Mouse (Mus musculus) C2C12 (cell line): ENCODE results near the gene Spon2. TPM values are rescaled to one million over a fixed set of nuclear protein-coding genes. Genes with fewer than 3 reads are reported as not detected.

Experiments
- H3K27me3 ChIP-seq: one replicate; pipeline ENCODE4 v1.6.1; 2011; ENCODE audit not compliant: control insufficient read depth, insufficient read depth, insufficient read length
- H3K36me3 ChIP-seq: one replicate; pipeline ENCODE4 v1.6.1; 2011; ENCODE audit not compliant: control insufficient read depth, insufficient read depth
- H3K4me3 ChIP-seq: one replicate; pipeline ENCODE4 v1.5.1; 2011; ENCODE audit warnings: mild to moderate bottlenecking, control low read depth; ENCODE audit not compliant: poor library complexity, insufficient read depth, severe bottlenecking
- H3K79me2 ChIP-seq: one replicate; pipeline ENCODE4 v1.6.1; 2011; ENCODE audit not compliant: control insufficient read depth, insufficient read depth
- H3K79me3 ChIP-seq: one replicate; pipeline ENCODE4 v1.6.1; 2011; ENCODE audit warnings: low read depth, control low read depth
- H3ac ChIP-seq: one replicate; pipeline ENCODE3; 2011; ENCODE audit warnings: low read depth; ENCODE audit not compliant: control insufficient read depth, insufficient read length
- CEBPB ChIP-seq: IDR thresholded peaks from one replicate; pipeline ENCODE4 v1.6.1; 2011; ENCODE audit warnings: low read depth, mild to moderate bottlenecking, control low read depth, moderate library complexity
- CTCF ChIP-seq: IDR thresholded peaks from one replicate; pipeline ENCODE4 v1.5.1; 2011; ENCODE audit not compliant: control insufficient read depth, insufficient read depth, insufficient read length
- FOSL1 ChIP-seq: IDR thresholded peaks from one replicate; pipeline ENCODE4 v1.8.0; 2011; ENCODE audit warnings: mild to moderate bottlenecking, low read length; ENCODE audit not compliant: poor library complexity, insufficient read depth, severe bottlenecking
- MAX ChIP-seq: IDR thresholded peaks from one replicate; pipeline ENCODE4 v1.6.1; 2011; ENCODE audit warnings: mild to moderate bottlenecking, control low read depth
- MYOD1 ChIP-seq: IDR thresholded peaks from one replicate; pipeline ENCODE4 v1.6.1; 2011; ENCODE audit warnings: low read depth; ENCODE audit not compliant: control insufficient read depth, insufficient read length
- MYOG ChIP-seq: IDR thresholded peaks from one replicate; pipeline ENCODE4 v1.6.1; 2011; ENCODE audit not compliant: control insufficient read depth, insufficient read length; ENCODE audit errors: extremely low read depth
- USF1 ChIP-seq: IDR thresholded peaks from one replicate; pipeline ENCODE4 v1.6.1; 2011; ENCODE audit warnings: low read depth, mild to moderate bottlenecking, control low read depth, moderate library complexity
- polyA plus RNA-seq: library from polyadenylated mRNA; unstranded; fragments of >200 nt; fragmentation: generic; extraction: Trizol; gene quantifications from one replicate; pipeline ENCODE4 v1.2.1, GENCODE M21; 2012; ENCODE audit warnings: missing spikeins

Gene Spon2
- polyA plus RNA-seq, 1 experiment = 1.4 TPM

- TF ChIP-seq CTCF = no peak
- TF ChIP-seq MYOG = no peak
- TF ChIP-seq CEBPB = no peak
- TF ChIP-seq MYOD1 = no peak
- no peak for TF ChIP-seq MAX
- no peak for TF ChIP-seq USF1
- TF ChIP-seq FOSL1 = no peak
Measured at GRCm38 (mm10) chr5:33206328-33206727, 11.9 kb downstream of the Spon2 start.

GRCm38 (mm10) chr5:33204284-33204683, 14.0 kb downstream of the Spon2 start:
- TF ChIP-seq CTCF (no peak), FOSL1 (no peak), USF1 (no peak), CEBPB (no peak), MAX (no peak)
- H3K27me3 ChIP-seq = peaks cover 7% of the 10 kb centered on the region
- no peaks in the 10 kb centered on the region for H3K79me2 ChIP-seq
- H3K79me3 ChIP-seq = no peaks in the 10 kb centered on the region
- H3K4me3 ChIP-seq = no peak overlapping the region
- no peak overlapping the region for H3ac ChIP-seq
- no peaks in the 10 kb centered on the region for H3K36me3 ChIP-seq

More at GRCm38 (mm10) chr5:33206328-33206727, 11.9 kb downstream of the Spon2 start:
- Histone ChIP-seq H3K36me3 (no peaks in the 10 kb centered on the region), H3K4me3 (no peak overlapping the region), H3K27me3 (peaks cover 7% of the 10 kb centered on the region), H3K79me2 (no peaks in the 10 kb centered on the region), H3K79me3 (no peaks in the 10 kb centered on the region), H3ac (no peak overlapping the region)

GRCm38 (mm10) chr5:33203691-33204242, 14.5 kb downstream of the Spon2 start:
- no peaks in the 10 kb centered on the region for H3K79me2 ChIP-seq
- H3K27me3 ChIP-seq = peaks cover 7% of the 10 kb centered on the region
- TF ChIP-seq USF1 (no peak), CTCF (peak; percentile 74)
- H3K36me3 ChIP-seq = no peaks in the 10 kb centered on the region
- no peak overlapping the region for H3K4me3 ChIP-seq
- no peaks in the 10 kb centered on the region for H3K79me3 ChIP-seq
- H3ac ChIP-seq = no peak overlapping the region

GRCm38 (mm10) chr5:33203171-33203565, 15.1 kb downstream of the Spon2 start:
- no peak overlapping the region for H3K4me3 ChIP-seq
- H3K79me2 ChIP-seq = no peaks in the 10 kb centered on the region
- no peak overlapping the region for H3ac ChIP-seq
- H3K27me3 ChIP-seq = peaks cover 13% of the 10 kb centered on the region
- no peaks in the 10 kb centered on the region for H3K79me3 ChIP-seq
- H3K36me3 ChIP-seq = no peaks in the 10 kb centered on the region
- no peak for TF ChIP-seq USF1
- no peak for TF ChIP-seq MYOD1
- no peak for TF ChIP-seq CEBPB
- no peak for TF ChIP-seq MAX
- no peak for TF ChIP-seq CTCF
- no peak for TF ChIP-seq MYOG
- TF ChIP-seq FOSL1 = no peak

- no peak overlapping the region for H3K4me3 ChIP-seq
- H3K27me3 ChIP-seq = peaks cover 14% of the 10 kb centered on the region
- H3K36me3 ChIP-seq = no peaks in the 10 kb centered on the region
- H3ac ChIP-seq = no peak overlapping the region
- TF ChIP-seq CEBPB (peak; percentile 39), MYOG (no peak)
- H3K79me3 ChIP-seq = no peaks in the 10 kb centered on the region
- no peaks in the 10 kb centered on the region for H3K79me2 ChIP-seq
Measured at GRCm38 (mm10) chr5:33202516-33203170, 15.6 kb downstream of the Spon2 start.

GRCm38 (mm10) chr5:33201697-33202096, 16.6 kb downstream of the Spon2 start:
- H3ac ChIP-seq = no peak overlapping the region
- no peaks in the 10 kb centered on the region for H3K79me2 ChIP-seq
- H3K4me3 ChIP-seq = no peak overlapping the region
- peaks cover 23% of the 10 kb centered on the region for H3K27me3 ChIP-seq
- no peak for TF ChIP-seq FOSL1
- peak; percentile 25 for TF ChIP-seq USF1
- TF ChIP-seq CTCF = no peak
- TF ChIP-seq CEBPB = no peak
- no peak for TF ChIP-seq MYOG
- H3K36me3 ChIP-seq = no peaks in the 10 kb centered on the region
- H3K79me3 ChIP-seq = no peaks in the 10 kb centered on the region

GRCm38 (mm10) chr5:33200071-33200470, 18.2 kb downstream of the Spon2 start:
- Histone ChIP-seq H3K4me3 (no peak overlapping the region), H3K36me3 (no peaks in the 10 kb centered on the region), H3K79me3 (no peaks in the 10 kb centered on the region), H3K79me2 (no peaks in the 10 kb centered on the region), H3ac (no peak overlapping the region), H3K27me3 (peaks cover 26% of the 10 kb centered on the region)
- TF ChIP-seq CTCF (no peak), USF1 (no peak), MYOD1 (no peak), MAX (no peak), FOSL1 (no peak), CEBPB (no peak), MYOG (no peak)
